Mouse (Mus musculus) hematopoietic stem cell, adult 5-6 weeks (primary cell): ENCODE measurements around the gene Gpatch8. TPM values are rescaled to one million over a fixed set of nuclear protein-coding genes. Genes with fewer than 3 reads are reported as not detected.
A peak's percentile ranks its signal among the peaks of the same experiment; 100 is the strongest.

ENCODE experiments used
- ATAC-seq, 2 experiments: fragments of 125-278 bp in 1 of 2; replicated peaks in 1 of 2; 2 replicates each; pipeline ENCODE4 v1.8.0; 2016 to 2017; ENCODE audit warnings: inconsistent platforms in 2 of 2, mild to moderate bottlenecking in 2 of 2, moderate number of reproducible peaks in 2 of 2, low read depth in 1 of 2, moderate TSS enrichment in 1 of 2; ENCODE audit not compliant: low FRiP score in 2 of 2, poor library complexity in 2 of 2, severe bottlenecking in 2 of 2, insufficient read depth in 1 of 2, low TSS enrichment in 1 of 2
- total RNA-seq: library from RNA; stranded (forward); fragments of 172-1452, 232-1000 nt; gene quantifications from 2 replicates; pipeline ENCODE4 v1.2.3, GENCODE M21; 2017

Gene Gpatch8
- total RNA-seq, 1 experiment from 2014 or later = 38.6 TPM

- 0 out of 4 replicates have a peak, but pooled peaks of 1 of the 2 experiments have one; percentile 5 for ATAC-seq
These were observed 77.5 kb downstream of the Gpatch8 start for GRCm38 (mm10) chr11:102478671-102479070.

GRCm38 (mm10) chr11:102475027-102475426 lies 81.2 kb downstream of the Gpatch8 start:
- no peak for ATAC-seq

DNA sequence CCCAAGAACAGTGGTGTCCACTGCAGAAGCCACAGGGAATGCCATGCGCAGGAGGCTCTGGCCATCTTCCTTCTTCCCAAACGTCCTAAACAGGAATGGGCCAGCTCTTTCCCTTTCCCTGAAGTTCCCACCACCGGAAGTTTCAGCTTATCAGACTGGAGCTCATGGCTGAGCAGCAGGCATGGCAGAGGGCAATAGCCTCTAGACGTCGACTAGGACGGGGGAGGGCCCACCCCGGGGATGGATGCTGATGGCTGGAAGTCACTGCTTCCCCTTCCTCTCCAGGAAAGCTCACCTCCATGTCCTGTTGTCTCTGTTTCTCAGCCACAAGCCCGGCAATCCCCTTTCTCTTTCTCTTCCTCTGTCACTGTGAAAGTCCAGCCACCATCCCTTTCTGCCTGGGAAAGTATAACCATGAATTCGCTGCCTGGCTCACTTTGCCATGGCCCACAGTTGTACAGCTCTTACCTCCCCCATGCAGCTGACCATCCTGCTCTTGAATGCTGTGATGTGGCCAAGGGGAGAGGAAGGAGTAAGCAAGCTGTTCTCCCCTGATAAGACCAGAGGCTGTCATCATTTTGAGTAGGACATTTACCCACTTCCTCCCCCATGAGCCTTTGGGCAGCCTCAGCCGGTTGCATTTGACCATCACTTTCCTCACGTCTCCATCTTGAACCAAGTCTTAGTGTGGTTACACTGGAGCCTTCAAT lies 86.4 kb downstream of the Gpatch8 start, which contains the start of gene Itga2b:
Gene Itga2b (minus strand): TSS at position 475 of the 710 bp plus-strand sequence.
- ATAC-seq = peak; percentile 69 to 71

DNA sequence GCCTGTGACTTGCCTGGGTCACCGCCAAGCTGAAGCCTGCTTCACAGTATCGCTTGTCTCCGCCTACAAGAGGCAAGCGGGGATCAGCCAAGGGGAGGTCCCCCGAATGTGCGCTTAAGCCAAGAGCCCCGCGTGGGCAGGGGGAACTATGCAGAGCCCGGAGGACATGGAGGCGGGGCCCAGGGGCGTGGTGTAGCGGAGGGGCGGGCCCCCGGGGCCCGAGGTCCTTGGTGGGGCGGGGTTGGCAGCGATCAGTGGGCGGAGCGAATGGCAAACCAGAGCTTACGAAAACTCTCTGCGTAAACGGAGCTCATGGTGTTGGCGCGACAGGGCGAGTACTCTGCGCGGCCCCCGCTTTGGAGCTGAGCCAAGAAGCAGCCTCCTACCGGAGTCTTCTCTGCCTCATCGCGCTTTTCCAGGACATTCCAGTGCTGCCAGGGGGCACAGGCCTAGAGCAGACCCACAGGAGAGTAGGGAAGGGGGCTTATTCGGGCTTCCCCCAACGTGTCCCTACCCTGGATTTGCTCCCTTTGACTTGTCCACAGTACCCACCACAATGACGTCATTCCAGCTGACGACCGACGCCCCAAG lies 89.1 kb downstream of the Gpatch8 start:
- ATAC-seq = peak; percentile 82 to 84

DNA sequence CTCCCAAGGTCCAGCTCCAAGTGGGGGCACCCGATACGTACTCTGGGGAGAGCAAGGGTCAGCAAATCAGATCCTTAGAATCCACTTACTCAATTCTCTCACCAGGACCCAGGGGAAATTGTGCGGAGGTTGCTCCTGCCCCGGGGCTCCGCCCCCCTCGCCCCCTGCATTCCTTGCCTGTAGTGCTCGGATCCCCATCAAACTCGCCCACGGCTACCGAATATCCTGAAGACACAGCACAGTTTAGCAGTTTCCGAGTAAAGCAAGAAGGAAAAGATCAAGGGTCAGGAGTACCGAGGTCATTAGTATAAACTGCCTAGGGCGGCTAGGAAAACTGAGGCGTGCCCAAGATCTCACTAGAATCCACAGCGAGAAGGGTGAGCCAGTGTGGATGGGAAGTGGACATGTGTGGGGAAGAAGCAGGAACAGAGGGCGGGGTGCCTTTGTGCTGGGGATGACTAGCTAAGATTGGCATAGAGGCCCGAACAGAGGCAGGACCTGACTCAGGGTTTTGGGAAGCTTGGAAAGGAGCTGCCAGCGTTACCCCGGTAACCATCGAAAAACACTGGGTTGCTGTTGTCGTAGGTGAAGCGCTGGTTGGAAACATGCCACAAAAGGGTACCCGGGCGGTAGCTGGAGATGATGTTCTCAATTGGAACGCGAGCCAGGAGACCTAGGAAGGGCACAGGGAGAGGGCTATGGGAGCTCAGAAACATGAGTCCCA lies 90.3 kb downstream of the Gpatch8 start:
- ATAC-seq = no peak

GRCm38 (mm10) chr11:102464901-102465300 lies 91.3 kb downstream of the Gpatch8 start:
- no peak for ATAC-seq

- ATAC-seq = no peak
These were observed 94.4 kb downstream of the Gpatch8 start for GRCm38 (mm10) chr11:102461764-102462163.

DNA sequence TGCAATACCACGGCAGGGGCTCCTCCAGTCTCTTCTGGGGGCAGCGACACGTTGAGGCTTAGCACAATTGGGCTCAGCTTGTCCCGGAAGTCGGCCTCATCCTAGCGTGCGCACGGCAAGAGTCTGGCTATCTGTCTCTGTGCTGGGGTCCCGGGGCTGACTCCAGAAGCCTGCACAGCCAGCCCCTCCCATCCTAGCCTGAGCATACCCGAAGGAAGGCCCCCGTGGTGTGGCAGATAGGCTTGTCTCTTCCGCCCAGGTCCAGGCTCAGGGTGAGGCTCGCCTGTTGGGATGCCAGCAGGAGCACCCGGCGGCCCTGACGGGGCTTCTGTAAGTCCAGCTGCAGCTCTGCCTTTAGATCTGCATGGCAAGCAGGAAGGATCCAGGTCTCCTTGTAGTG lies 95.7 kb downstream of the Gpatch8 start:
- no peak for ATAC-seq

GRCm38 (mm10) chr11:102455740-102456396 lies 100.3 kb downstream of the Gpatch8 start:
- peak; percentile 61 to 77 for ATAC-seq

GRCm38 (mm10) chr11:102453131-102453530 lies 103.1 kb downstream of the Gpatch8 start:
- no peak for ATAC-seq

- no peak for ATAC-seq
These were observed 106.9 kb downstream of the Gpatch8 start for GRCm38 (mm10) chr11:102449043-102450008.

- no peak for ATAC-seq
These were observed 107.9 kb downstream of the Gpatch8 start for GRCm38 (mm10) chr11:102448327-102448726.

DNA sequence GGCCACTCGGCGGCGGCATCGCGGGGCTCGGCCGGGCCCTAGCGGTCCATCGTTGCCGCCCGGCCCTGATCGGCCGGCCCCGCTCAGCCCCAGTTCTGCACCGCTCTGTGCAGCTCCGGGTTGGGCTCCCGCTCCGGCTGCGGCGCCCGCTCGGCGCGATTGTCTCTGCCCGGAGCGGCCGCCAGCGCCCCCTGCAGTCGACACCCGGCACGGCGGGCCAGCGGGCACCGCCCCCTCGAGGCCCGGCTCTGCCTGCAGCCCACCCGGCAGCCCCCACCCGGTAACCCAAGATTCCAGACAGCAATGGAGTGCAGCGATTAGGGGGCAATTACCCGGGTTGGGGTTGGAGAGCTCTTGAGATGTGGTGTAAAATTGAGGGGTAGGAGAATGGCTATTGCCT lies 108.7 kb downstream of the Gpatch8 start, which contains the start of gene Fam171a2:
Gene Fam171a2 (minus strand): TSS at position 186 of the 400 bp plus-strand sequence.
- ATAC-seq = peak; percentile 29 to 54; a peak in 3 of 4 replicates

DNA sequence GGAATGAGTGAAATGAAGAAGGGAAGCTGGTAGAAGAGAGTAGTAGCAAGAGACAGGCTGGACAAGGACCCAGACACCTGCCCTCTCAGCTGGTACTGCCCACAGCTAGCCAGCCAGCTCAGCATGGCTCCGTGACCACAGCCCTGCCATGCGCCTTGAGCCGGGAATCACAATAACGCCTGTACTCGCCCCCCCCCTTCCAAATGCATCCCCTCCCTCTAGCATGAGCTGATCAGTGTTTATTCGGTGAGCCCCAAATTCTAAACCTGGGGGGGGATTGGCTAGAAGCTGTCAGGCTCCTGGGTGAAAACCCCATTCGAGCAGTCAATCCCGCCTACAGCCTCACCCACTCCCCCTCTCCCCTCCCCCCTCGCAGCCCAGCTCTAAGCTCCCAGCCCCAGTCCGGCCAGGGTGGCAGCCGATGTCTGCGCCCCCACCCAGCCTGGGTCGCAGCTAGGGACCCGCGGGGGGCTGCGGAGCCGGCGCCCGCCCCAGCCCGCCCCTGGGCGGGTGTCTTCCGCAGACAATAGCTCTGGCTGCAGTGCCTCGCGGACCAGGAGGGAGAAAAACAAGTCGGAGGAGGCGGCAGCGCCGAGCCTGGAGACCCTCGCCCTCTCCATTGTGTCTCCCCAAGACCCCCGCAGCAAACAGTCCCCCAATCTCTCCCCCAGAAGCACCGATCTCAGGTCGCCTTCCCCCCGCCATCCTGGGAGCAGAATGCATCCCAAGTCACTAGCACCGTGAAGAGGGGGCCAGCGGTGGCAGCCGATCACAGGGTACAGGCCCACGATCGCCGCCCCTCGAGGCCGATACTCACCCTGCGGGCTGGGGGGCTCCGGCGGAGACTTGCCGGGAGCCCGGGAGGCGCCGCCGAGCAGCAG lies 109.4 kb downstream of the Gpatch8 start:
- no peak for ATAC-seq

- ATAC-seq = no peak
These were observed 110.3 kb downstream of the Gpatch8 start for GRCm38 (mm10) chr11:102445891-102446361.
